Mouse (Mus musculus): Measurements from ENCODE around the gene Rin3.

The Rin3 gene

GRCm38 (mm10) chr12:102333101-102333500, 50.3 kb downstream of the Rin3 start:
- 98% methylated on average over 2 of the region's 2 CpGs for WGBS

GRCm38 (mm10) chr12:102339085-102339484, 56.2 kb downstream of the Rin3 start:
- 72% methylated on average over 2 of the region's 2 CpGs for WGBS

- WGBS = 95% methylated on average over 6 of the region's 6 CpGs
Observed at GRCm38 (mm10) chr12:102340471-102340870, 57.6 kb downstream of the Rin3 start.

GRCm38 (mm10) chr12:102342147-102342546, 59.3 kb downstream of the Rin3 start:
- WGBS = 38% methylated on average over 2 of the region's 2 CpGs

GRCm38 (mm10) chr12:102342602-102343001, 59.8 kb downstream of the Rin3 start:
- WGBS = 54% methylated on average over 3 of the region's 3 CpGs

- 55% methylated on average over 14 of the region's 14 CpGs for WGBS
Observed at GRCm38 (mm10) chr12:102345031-102345815, 62.4 kb downstream of the Rin3 start.

- WGBS = 25% methylated on average over 1 of the region's 1 CpGs
Observed at GRCm38 (mm10) chr12:102346507-102346906, 63.7 kb downstream of the Rin3 start.

- 91% methylated on average over 6 of the region's 6 CpGs for WGBS
Observed at GRCm38 (mm10) chr12:102348447-102348846, 65.6 kb downstream of the Rin3 start.

GRCm38 (mm10) chr12:102350997-102351396, 68.1 kb downstream of the Rin3 start:
- WGBS = 88% methylated on average over 1 of the region's 1 CpGs

- WGBS = 85% methylated on average over 10 of the region's 10 CpGs
Observed at GRCm38 (mm10) chr12:102354126-102354984, 71.5 kb downstream of the Rin3 start.

- WGBS = 95% methylated on average over 1 of the region's 1 CpGs
Observed at GRCm38 (mm10) chr12:102356781-102357180, 73.9 kb downstream of the Rin3 start.

GRCm38 (mm10) chr12:102359390-102359789, 76.5 kb downstream of the Rin3 start:
- WGBS = 96% methylated on average over 4 of the region's 4 CpGs

- WGBS = 89% methylated on average over 10 of the region's 10 CpGs
Observed at GRCm38 (mm10) chr12:102361189-102362161, 78.6 kb downstream of the Rin3 start.

GRCm38 (mm10) chr12:102365016-102365415, 82.2 kb downstream of the Rin3 start:
- WGBS = 65% methylated on average over 7 of the region's 7 CpGs

- WGBS = 85% methylated on average over 9 of the region's 9 CpGs
Observed at GRCm38 (mm10) chr12:102366126-102366816, 83.4 kb downstream of the Rin3 start.

GRCm38 (mm10) chr12:102367075-102367474, 84.2 kb downstream of the Rin3 start:
- 88% methylated on average over 3 of the region's 3 CpGs for WGBS

- 80% methylated on average over 7 of the region's 7 CpGs for WGBS
Observed at GRCm38 (mm10) chr12:102368066-102368465, 85.2 kb downstream of the Rin3 start.

- 81% methylated on average over 14 of the region's 14 CpGs for WGBS
Observed at GRCm38 (mm10) chr12:102368556-102368955, 85.7 kb downstream of the Rin3 start.

GRCm38 (mm10) chr12:102369488-102370235, 86.8 kb downstream of the Rin3 start:
- 77% methylated on average over 22 of the region's 22 CpGs for WGBS

- 93% methylated on average over 4 of the region's 4 CpGs for WGBS
Observed at GRCm38 (mm10) chr12:102370931-102371500, 88.2 kb downstream of the Rin3 start.
